ENCODE assay signal across 11 mouse cellular contexts in the genomic region with DNA sequence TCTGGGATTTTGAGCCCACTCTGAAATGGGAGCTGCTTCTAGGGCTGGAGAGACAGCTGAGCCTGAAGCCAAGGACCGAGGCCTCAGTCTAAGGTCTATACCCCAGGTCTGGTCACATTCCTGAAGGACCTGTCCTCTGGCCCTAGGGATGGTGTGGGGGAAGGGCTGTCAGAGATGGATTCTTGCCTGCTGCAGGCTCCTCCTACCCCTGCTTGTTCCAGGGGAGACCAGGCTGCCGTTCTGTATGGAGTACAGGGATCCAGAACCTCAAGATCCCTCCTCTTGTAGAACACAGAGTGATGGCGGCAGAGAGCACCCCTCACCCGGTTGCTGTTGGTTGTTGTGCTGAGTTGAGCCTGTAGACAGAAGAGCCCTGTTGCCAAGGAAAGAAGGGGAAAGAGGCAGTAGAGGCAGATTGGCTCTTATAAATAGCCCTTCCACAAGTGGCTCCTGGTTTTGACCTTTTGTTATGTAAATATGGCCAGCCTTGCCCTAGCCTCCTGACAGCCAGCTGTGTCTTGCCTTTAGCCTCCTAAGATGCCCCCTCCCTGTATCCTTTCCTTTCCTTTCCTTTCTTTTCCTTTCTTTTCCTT. TPM values are rescaled to one million over a fixed set of nuclear protein-coding genes. Genes with fewer than 3 reads are reported as not detected.
DNase-seq lines count a peak whose midpoint lies in the region; ATAC-seq lines count a peak whose summit lies in the region.
"Had no signal": no experiment of that assay in that cellular context is flagged by ENCODE, and none has a peak within 500 bp of the region (broad histone marks: within the 10 kb centered on the region; RNA-seq: fewer than 3 reads in every experiment).

No protein-coding gene starts in this region.

- no peaks in the 10 kb centered on the region for H3K27me3 ChIP-seq in heart, embryonic 14.5 days (ENCODE audit: control insufficient read depth, insufficient read depth, low read length)
- no peaks in the 10 kb centered on the region for H3K27me3 ChIP-seq in midbrain, embryonic 10.5 days (ENCODE audit: low read depth, poor library complexity, severe bottlenecking)
- H3K27me3 ChIP-seq in midbrain, embryonic 16.5 days (ENCODE audit: control insufficient read depth, insufficient read depth, low read depth, low read length), result no peaks in the 10 kb centered on the region
- H3K27me3 ChIP-seq in forebrain, embryonic 15.5 days, result no peaks in the 10 kb centered on the region
- H3K27me3 ChIP-seq: limb, embryonic 15.5 days had no signal

- 19% methylated on average over 4 of the region's 4 CpGs for WGBS in heart, embryonic 14.5 days
- WGBS in midbrain, embryonic 10.5 days, result 19% methylated on average over 4 of the region's 4 CpGs
- 22% methylated on average over 4 of the region's 4 CpGs for WGBS in midbrain, embryonic 16.5 days
- WGBS in forebrain, embryonic 15.5 days, result 24% methylated on average over 4 of the region's 4 CpGs

- no peak for DNase-seq in heart, postnatal 36 days
- peak; percentile 34 for DNase-seq in midbrain, embryonic 10.5 days (ENCODE audit: low spot score)
- DNase-seq in yolk sac, embryonic 10.5 days (ENCODE audit: low spot score), result peak; percentile 75
- DNase-seq in left cerebral cortex, postnatal 10 days (ENCODE audit: extremely low spot score in 1 of 2, low spot score in 2 of 2), result no peak
- DNase-seq in cerebellum, adult 18-20 months, result no peak
- DNase-seq: gastrocnemius, postnatal 36 days; right cerebral cortex, adult 18-20 months had no signal

- H3K9me3 ChIP-seq in heart, embryonic 14.5 days (ENCODE audit: control insufficient read depth, low read length), result no peaks in the 10 kb centered on the region
- H3K9me3 ChIP-seq in midbrain, embryonic 10.5 days (replicated peaks), result no peaks in the 10 kb centered on the region
- H3K9me3 ChIP-seq in midbrain, embryonic 16.5 days (replicated peaks; ENCODE audit: control insufficient read depth, low read length, poor library complexity, severe bottlenecking), result no peaks in the 10 kb centered on the region
- H3K9me3 ChIP-seq in forebrain, embryonic 15.5 days, result no peaks in the 10 kb centered on the region
- H3K9me3 ChIP-seq: limb, embryonic 15.5 days had no signal

- no peak overlapping the region for H3K9ac ChIP-seq in heart, embryonic 14.5 days (ENCODE audit: low read length)
- no peak overlapping the region for H3K9ac ChIP-seq in midbrain, embryonic 16.5 days (ENCODE audit: low read depth, low read length)
- no peak overlapping the region for H3K9ac ChIP-seq in forebrain, embryonic 15.5 days (replicated peaks)
- H3K9ac ChIP-seq: limb, embryonic 15.5 days had no signal

- no peak overlapping the region for H3K4me3 ChIP-seq in heart, embryonic 14.5 days (ENCODE audit: control insufficient read depth in 1 of 2, insufficient read depth in 1 of 2, low read depth in 1 of 2, low read length in 2 of 2)
- H3K4me3 ChIP-seq in midbrain, embryonic 10.5 days, result peak overlapping the region; percentile 26
- H3K4me3 ChIP-seq in midbrain, embryonic 16.5 days (ENCODE audit: low read depth, low read length), result no peak overlapping the region
- H3K4me3 ChIP-seq in forebrain, embryonic 15.5 days, result no peak overlapping the region
- H3K4me3 ChIP-seq: limb, embryonic 15.5 days had no signal

- peaks cover 29% of the 10 kb centered on the region for H3K36me3 ChIP-seq in heart, embryonic 14.5 days (ENCODE audit: control insufficient read depth, insufficient read depth, low read length)
- peaks cover 40% of the 10 kb centered on the region for H3K36me3 ChIP-seq in midbrain, embryonic 10.5 days
- peaks cover 15% of the 10 kb centered on the region for H3K36me3 ChIP-seq in midbrain, embryonic 16.5 days (ENCODE audit: control insufficient read depth, insufficient read depth, low read length)
- peaks cover 23% of the 10 kb centered on the region for H3K36me3 ChIP-seq in forebrain, embryonic 15.5 days

- peak overlapping the region; percentile 43 for H3K4me2 ChIP-seq in heart, embryonic 14.5 days (ENCODE audit: low read length)
- no peak overlapping the region for H3K4me2 ChIP-seq in midbrain, embryonic 16.5 days (ENCODE audit: low read length)
- H3K4me2 ChIP-seq in forebrain, embryonic 15.5 days (replicated peaks), result no peak overlapping the region
- H3K4me2 ChIP-seq: limb, embryonic 15.5 days had no signal

- intact Hi-C loops in heart, postnatal 36 days (cut with DNase I), result no loop called here
- intact Hi-C loops in left cerebral cortex, postnatal 10 days (cut with DNase I), result no loop called here

- ATAC-seq in heart, embryonic 14.5 days (ENCODE audit: insufficient number of reproducible peaks, insufficient read depth, low FRiP score, low read depth), result no peak
- no peak for ATAC-seq in midbrain, embryonic 16.5 days
- ATAC-seq in forebrain, embryonic 15.5 days (replicated peaks), result 0 out of 2 replicates have a peak, but pooled peaks have one; percentile 21

- peaks cover 34 to 50% of the 10 kb centered on the region in 2 experiments for H3K4me1 ChIP-seq in heart, embryonic 14.5 days (ENCODE audit: control insufficient read depth in 2 of 2, insufficient read depth in 2 of 2, low read length in 2 of 2)
- peaks cover 47% of the 10 kb centered on the region for H3K4me1 ChIP-seq in midbrain, embryonic 10.5 days
- peaks cover 22% of the 10 kb centered on the region for H3K4me1 ChIP-seq in midbrain, embryonic 16.5 days (ENCODE audit: control insufficient read depth, insufficient read depth, low read length)
- peaks cover 39% of the 10 kb centered on the region for H3K4me1 ChIP-seq in forebrain, embryonic 15.5 days

- peak overlapping the region in 1 of 2 experiments; percentile 38; a peak in 2 of 4 replicates for H3K27ac ChIP-seq in heart, embryonic 14.5 days (replicated peaks in 1 of 2; ENCODE audit: control insufficient read depth in 1 of 2, insufficient read depth in 1 of 2, low read depth in 2 of 2, low read length in 2 of 2)
- peak overlapping the region; percentile 80 for H3K27ac ChIP-seq in midbrain, embryonic 10.5 days (replicated peaks)
- H3K27ac ChIP-seq in midbrain, embryonic 16.5 days (ENCODE audit: low read length), result no peak overlapping the region
- H3K27ac ChIP-seq in forebrain, embryonic 15.5 days (replicated peaks), result 0 out of 2 replicates have a peak overlapping the region, but pooled peaks have one; percentile 19
- H3K27ac ChIP-seq: limb, embryonic 15.5 days had no signal

RNA-seq across cellular contexts. Expression of gene Hic2, which starts 20.7 kb away (rescaled TPM):
- 2.7 and 3.0 TPM in 2 replicates for polyA plus RNA-seq in heart, embryonic 14.5 days (2014; fragmentation: Nextera tagmentation; extraction: Ambion mirVana)
- total RNA-seq in heart, postnatal 36 days (2021), result 1 to 10 TPM; 2.2 to 2.3 TPM
- 17.3 and 19.3 TPM in 2 replicates for polyA plus RNA-seq in midbrain, embryonic 10.5 days (2016; fragmentation: Nextera tagmentation; extraction: Ambion mirVana)
- 7.6 and 9.5 TPM in 2 replicates for polyA plus RNA-seq in midbrain, embryonic 16.5 days (2015; fragmentation: Nextera tagmentation; extraction: Ambion mirVana)
- 8.6 and 8.8 TPM in 2 replicates for polyA plus RNA-seq in forebrain, embryonic 15.5 days (2015; fragmentation: Nextera tagmentation; extraction: Ambion mirVana)
- 1 to 10 TPM; 6.6 TPM for total RNA-seq in left cerebral cortex, postnatal 10 days (2021)

RNA-seq across cellular contexts. Expression of gene Tmem191c, which starts 21.8 kb away (rescaled TPM):
- polyA plus RNA-seq in heart, embryonic 14.5 days (2014; fragmentation: Nextera tagmentation; extraction: Ambion mirVana), result 7.2 and 7.3 TPM in 2 replicates
- total RNA-seq in heart, postnatal 36 days (2021), result 1 to 10 TPM; 2.1 to 2.4 TPM
- polyA plus RNA-seq in midbrain, embryonic 10.5 days (2016; fragmentation: Nextera tagmentation; extraction: Ambion mirVana), result 9.9 and 11.7 TPM in 2 replicates
- 77.9 and 94.8 TPM in 2 replicates for polyA plus RNA-seq in midbrain, embryonic 16.5 days (2015; fragmentation: Nextera tagmentation; extraction: Ambion mirVana)
- 23.6 and 24.0 TPM in 2 replicates for polyA plus RNA-seq in forebrain, embryonic 15.5 days (2015; fragmentation: Nextera tagmentation; extraction: Ambion mirVana)
- total RNA-seq in left cerebral cortex, postnatal 10 days (2021), result 100 to 1,000 TPM; 121 to 123 TPM

RNA-seq across cellular contexts. Expression of gene Rimbp3, which starts 45.7 kb away (rescaled TPM):
- 0.15 and 0.20 TPM in 2 replicates for polyA plus RNA-seq in heart, embryonic 14.5 days (2014; fragmentation: Nextera tagmentation; extraction: Ambion mirVana)
- under 1 TPM; 0.08 to 0.25 TPM for total RNA-seq in heart, postnatal 36 days (2021)
- polyA plus RNA-seq in midbrain, embryonic 10.5 days (2016; fragmentation: Nextera tagmentation; extraction: Ambion mirVana), result 1.4 and 2.2 TPM in 2 replicates
- polyA plus RNA-seq in midbrain, embryonic 16.5 days (2015; fragmentation: Nextera tagmentation; extraction: Ambion mirVana), result 2.3 and 2.7 TPM in 2 replicates
- 1.7 TPM in 2 replicates for polyA plus RNA-seq in forebrain, embryonic 15.5 days (2015; fragmentation: Nextera tagmentation; extraction: Ambion mirVana)
- total RNA-seq in left cerebral cortex, postnatal 10 days (2021), result 1 to 10 TPM; 1.7 to 1.9 TPM
- total RNA-seq: gastrocnemius, postnatal 36 days had no signal

RNA-seq across cellular contexts. Expression of gene Ube2l3, which starts 51.7 kb away (rescaled TPM):
- 276 and 285 TPM in 2 replicates for polyA plus RNA-seq in heart, embryonic 14.5 days (2014; fragmentation: Nextera tagmentation; extraction: Ambion mirVana)
- 100 to 1,000 TPM; 110 to 125 TPM for total RNA-seq in heart, postnatal 36 days (2021)
- polyA plus RNA-seq in midbrain, embryonic 10.5 days (2016; fragmentation: Nextera tagmentation; extraction: Ambion mirVana), result 412 and 424 TPM in 2 replicates
- 264 and 291 TPM in 2 replicates for polyA plus RNA-seq in midbrain, embryonic 16.5 days (2015; fragmentation: Nextera tagmentation; extraction: Ambion mirVana)
- 307 and 318 TPM in 2 replicates for polyA plus RNA-seq in forebrain, embryonic 15.5 days (2015; fragmentation: Nextera tagmentation; extraction: Ambion mirVana)
- 100 to 1,000 TPM; 149 to 151 TPM for total RNA-seq in left cerebral cortex, postnatal 10 days (2021)

Comparison
In these comparisons a context has a peak if more than half of its experiments do, and no peak if none do; other contexts are left out.
1. DNase-seq: peak in midbrain, embryonic 10.5 days (single experiment) and yolk sac, embryonic 10.5 days (single experiment); none in heart, postnatal 36 days (0 of 2), left cerebral cortex, postnatal 10 days (0 of 2) and cerebellum, adult 18-20 months (0 of 2).